Mouse (Mus musculus) G1E (cell line): Measurements from ENCODE around the gene Il4i1.

Experiments used
- CTCF ChIP-seq: IDR thresholded peaks from 2 replicates; pipeline ENCODE4 v1.5.1; 2012; ENCODE audit warnings: low read depth, low read length, inconsistent platforms, mixed read lengths
- GATA1 ChIP-seq: IDR thresholded peaks from 2 replicates; pipeline ENCODE4 v1.6.1; 2012; ENCODE audit warnings: borderline replicate concordance, low read length, inconsistent platforms, mixed read lengths
- POLR2AphosphoS5 ChIP-seq: IDR thresholded peaks from 2 replicates; pipeline ENCODE4 v1.6.1; 2012; ENCODE audit warnings: low read depth, low read length, inconsistent platforms; ENCODE audit not compliant: insufficient replicate concordance
- TAL1 ChIP-seq: conservative IDR thresholded peaks from 2 replicates; pipeline ENCODE4 v1.6.1; 2012; ENCODE audit warnings: low read depth, low read length, inconsistent platforms, mixed read lengths

GRCm38 (mm10) chr7:44852259-44853027 is 36.3 kb downstream of the Il4i1 start:
- no peak for TF ChIP-seq CTCF
- TF ChIP-seq POLR2AphosphoS5 = no peak
- no peak for TF ChIP-seq TAL1
- no peak for TF ChIP-seq GATA1
